Comparison of ENCODE assay signal across 11 mouse cellular contexts in the genomic region with DNA sequence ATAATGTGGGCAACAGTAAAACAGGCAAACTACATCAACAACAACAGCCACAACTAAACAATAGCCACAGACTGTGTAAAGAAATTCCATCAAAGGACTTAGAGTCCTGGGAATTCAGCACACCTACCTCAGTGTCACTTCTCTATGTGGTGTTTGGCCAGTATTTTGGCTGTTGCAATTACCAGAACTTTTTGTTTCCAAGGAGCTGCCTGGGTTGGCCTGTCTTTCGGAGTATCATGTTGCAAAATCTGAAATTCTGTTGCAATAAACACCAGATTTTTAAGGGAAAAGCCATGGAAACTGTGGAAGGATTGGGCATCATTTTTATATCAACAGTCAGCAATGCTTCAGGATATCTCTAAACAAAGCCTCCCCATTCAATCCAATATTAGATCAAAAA.
"Had no signal": no experiment of that assay in that cellular context is flagged by ENCODE, and none has a peak within 500 bp of the region (broad histone marks: within the 10 kb centered on the region; RNA-seq: fewer than 3 reads in every experiment).

No protein-coding gene starts in this region.

- H3K4me3 ChIP-seq: limb, embryonic 13.5 days; midbrain, embryonic 12.5 days; neural tube, embryonic 13.5 days had no signal

- H3K27me3 ChIP-seq: limb, embryonic 13.5 days; midbrain, embryonic 12.5 days; neural tube, embryonic 13.5 days had no signal

- H3K36me3 ChIP-seq: limb, embryonic 13.5 days; midbrain, embryonic 12.5 days; neural tube, embryonic 13.5 days had no signal

- H3K9ac ChIP-seq: limb, embryonic 13.5 days; liver, embryonic 14.5 days; midbrain, embryonic 12.5 days; neural tube, embryonic 13.5 days had no signal

- H3K27ac ChIP-seq: kidney, postnatal 0 days; limb, embryonic 13.5 days; liver, embryonic 14.5 days; midbrain, embryonic 12.5 days; neural tube, embryonic 13.5 days had no signal

- H3K4me1 ChIP-seq: limb, embryonic 13.5 days; midbrain, embryonic 12.5 days; neural tube, embryonic 13.5 days had no signal

- DNase-seq: kidney, adult 9 months; kidney, postnatal 36 days; layer of hippocampus, adult 9-11 months; left cerebral cortex, postnatal 4 days; right cerebral cortex, postnatal 14 days; thymus, postnatal 36 days had no signal
